Mouse (Mus musculus): ENCODE data around the gene Rad51ap2. TPM values are rescaled to one million over a fixed set of nuclear protein-coding genes. Genes with fewer than 3 reads are reported as not detected.
A peak's percentile ranks its signal among the peaks of the same experiment; 100 is the strongest.

The Rad51ap2 gene
- polyA plus RNA-seq (2015; fragmentation: Nextera tagmentation; extraction: Ambion mirVana) = 0.21 and 0.28 TPM in 2 replicates

DNA sequence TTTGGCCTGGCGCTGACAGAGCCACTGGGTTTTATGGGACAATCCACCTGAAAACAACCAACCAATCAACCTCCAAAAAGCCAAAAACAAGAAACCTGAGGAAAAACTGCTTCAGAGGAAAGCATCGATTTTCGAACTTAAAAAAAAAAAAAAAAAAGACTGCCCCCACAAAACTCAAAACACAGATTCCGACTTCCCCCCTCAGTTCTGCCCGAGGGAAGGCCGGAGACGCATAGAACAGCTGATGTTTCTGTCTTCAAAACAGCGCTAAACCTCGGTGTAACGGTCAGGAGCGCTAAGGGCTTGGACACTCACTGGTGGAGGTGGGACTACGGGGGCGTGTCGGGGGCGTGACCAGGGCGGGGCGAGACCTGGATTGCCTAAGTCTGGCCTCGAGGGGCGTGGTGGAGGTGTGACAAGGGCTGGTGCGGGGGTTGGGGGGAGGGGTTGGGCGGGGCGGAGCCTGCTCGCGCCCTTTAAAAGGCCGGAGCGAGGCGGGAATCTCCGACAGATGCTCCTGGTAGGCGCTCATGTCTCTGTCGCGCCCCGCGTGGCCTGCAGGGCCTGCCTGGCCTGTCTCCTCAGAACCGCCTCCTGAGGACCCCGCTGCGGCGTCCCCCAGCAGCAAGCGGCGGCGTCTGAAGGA is at the start of gene Rad51ap2:
Gene Rad51ap2, plus strand, starts transcription at position 531 of the 646 bp plus-strand sequence.
- peak within 1 kb of the TSS; percentile 84 for H3K9ac ChIP-seq
- H3K36me3 ChIP-seq = no peaks in the 10 kb centered on the region
- peak; percentile 97 for ATAC-seq (ENCODE audit: extremely low read depth, insufficient number of reproducible peaks, low FRiP score, low TSS enrichment)
- H3K9me3 ChIP-seq = no peaks in the 10 kb centered on the region
- peaks cover 4% of the 10 kb centered on the region; the same call in 1 of the 2 replicates for H3K27me3 ChIP-seq (replicated peaks)
- no peak within 1 kb of the TSS for H3K27ac ChIP-seq (replicated peaks)
- peak within 1 kb of the TSS; percentile 69 for H3K4me3 ChIP-seq
- 0 out of 2 replicates have a peak, but pooled peaks cover 5% of the 10 kb centered on the region for H3K4me1 ChIP-seq
- H3K4me2 ChIP-seq = peak within 1 kb of the TSS; percentile 98
- WGBS = 2% methylated on average over 37 of the region's 40 CpGs

GRCm38 (mm10) chr12:11407679-11408078 is 48.2 kb upstream of the Rad51ap2 start:
- Histone ChIP-seq H3K4me3 (no peak overlapping the region), H3K4me1 (no peaks in the 10 kb centered on the region), H3K4me2 (no peak overlapping the region), H3K27me3 (replicated peaks) (no peaks in the 10 kb centered on the region), H3K36me3 (no peaks in the 10 kb centered on the region), H3K9me3 (no peaks in the 10 kb centered on the region), H3K27ac (replicated peaks) (no peak overlapping the region), H3K9ac (no peak overlapping the region)
- 84% methylated on average over 4 of the region's 4 CpGs for WGBS
- ATAC-seq (ENCODE audit: extremely low read depth, insufficient number of reproducible peaks, low FRiP score, low TSS enrichment) = no peak

- Histone ChIP-seq H3K36me3 (no peaks in the 10 kb centered on the region), H3K4me1 (no peaks in the 10 kb centered on the region), H3K27me3 (replicated peaks) (no peaks in the 10 kb centered on the region), H3K9ac (no peak overlapping the region), H3K27ac (replicated peaks) (no peak overlapping the region), H3K4me2 (no peak overlapping the region), H3K9me3 (peaks cover 4% of the 10 kb centered on the region), H3K4me3 (no peak overlapping the region)
- 65% methylated on average over 6 of the region's 6 CpGs for WGBS
- ATAC-seq (ENCODE audit: extremely low read depth, insufficient number of reproducible peaks, low FRiP score, low TSS enrichment) = no peak
These were observed 37.8 kb upstream of the Rad51ap2 start for GRCm38 (mm10) chr12:11418112-11418511.

DNA sequence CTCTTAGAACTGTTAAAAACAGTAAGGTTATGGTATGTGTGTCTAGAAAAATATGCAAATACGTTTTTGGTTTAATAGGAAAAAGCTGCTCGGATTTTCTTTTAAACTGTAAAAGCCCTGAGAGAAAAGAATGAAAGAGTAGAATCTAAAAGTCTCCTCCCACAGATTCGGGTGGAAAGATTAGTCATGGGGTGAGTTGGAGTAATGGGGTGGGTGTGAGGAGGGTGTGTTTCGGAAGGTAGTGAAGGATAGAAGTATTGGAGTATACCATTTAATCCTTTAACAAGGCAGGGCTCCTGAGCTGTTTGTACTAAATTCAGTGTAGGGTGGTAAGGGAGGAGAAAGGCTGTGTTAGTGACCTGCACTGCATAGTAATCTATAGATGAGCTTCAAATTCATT is 28.5 kb upstream of the Rad51ap2 start:
- no peak overlapping the region for H3K9ac ChIP-seq
- no peak overlapping the region for H3K27ac ChIP-seq (replicated peaks)
- H3K4me2 ChIP-seq = no peak overlapping the region
- H3K4me3 ChIP-seq = no peak overlapping the region
- no peak for ATAC-seq (ENCODE audit: extremely low read depth, insufficient number of reproducible peaks, low FRiP score, low TSS enrichment)
- no peaks in the 10 kb centered on the region for H3K4me1 ChIP-seq
- WGBS = 60% methylated on average over 4 of the region's 4 CpGs
- H3K9me3 ChIP-seq = no peaks in the 10 kb centered on the region
- no peaks in the 10 kb centered on the region for H3K36me3 ChIP-seq
- no peaks in the 10 kb centered on the region for H3K27me3 ChIP-seq (replicated peaks)

DNA sequence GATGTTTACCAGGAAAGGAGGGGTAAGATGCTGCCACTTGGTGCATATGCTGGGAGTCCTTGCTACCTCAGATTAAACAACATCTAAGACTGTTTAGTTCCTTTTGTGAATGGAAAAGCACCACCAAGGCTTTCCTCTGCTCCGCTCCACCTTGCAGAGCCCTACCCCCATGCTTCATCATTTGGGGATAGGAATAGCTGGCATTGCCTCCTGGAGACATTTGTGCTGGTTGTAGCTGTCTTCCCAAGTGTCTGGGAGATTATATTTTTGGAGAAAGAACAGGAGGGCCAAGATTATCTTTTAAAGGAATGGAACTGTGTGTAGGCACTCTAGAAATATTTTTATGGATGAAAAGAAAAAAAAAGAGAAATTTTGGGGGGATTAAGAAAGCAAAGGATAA is 22.8 kb upstream of the Rad51ap2 start:
- Histone ChIP-seq H3K27me3 (replicated peaks) (peaks cover 33% of the 10 kb centered on the region), H3K4me3 (no peak overlapping the region), H3K4me2 (no peak overlapping the region), H3K36me3 (no peaks in the 10 kb centered on the region), H3K4me1 (peaks cover 25% of the 10 kb centered on the region), H3K9ac (no peak overlapping the region), H3K9me3 (no peaks in the 10 kb centered on the region), H3K27ac (replicated peaks) (no peak overlapping the region)
- WGBS = 74% methylated on average over 1 of the region's 1 CpGs
- ATAC-seq (ENCODE audit: extremely low read depth, insufficient number of reproducible peaks, low FRiP score, low TSS enrichment) = no peak

- Histone ChIP-seq H3K9ac (no peak overlapping the region), H3K27ac (replicated peaks) (no peak overlapping the region), H3K4me3 (no peak overlapping the region), H3K4me1 (peaks cover 25% of the 10 kb centered on the region), H3K4me2 (no peak overlapping the region), H3K27me3 (replicated peaks) (peaks cover 39% of the 10 kb centered on the region), H3K9me3 (no peaks in the 10 kb centered on the region), H3K36me3 (no peaks in the 10 kb centered on the region)
- WGBS = 47% methylated on average over 1 of the region's 1 CpGs
- no peak for ATAC-seq (ENCODE audit: extremely low read depth, insufficient number of reproducible peaks, low FRiP score, low TSS enrichment)
These were observed 22.2 kb upstream of the Rad51ap2 start for GRCm38 (mm10) chr12:11433716-11434115.

- Histone ChIP-seq H3K36me3 (no peaks in the 10 kb centered on the region), H3K4me1 (peaks cover 25% of the 10 kb centered on the region)
- 78% methylated on average over 8 of the region's 8 CpGs for WGBS
These were observed 21.4 kb upstream of the Rad51ap2 start for GRCm38 (mm10) chr12:11434446-11434845.

GRCm38 (mm10) chr12:11435246-11436022 is 20.4 kb upstream of the Rad51ap2 start:
- no peaks in the 10 kb centered on the region for H3K36me3 ChIP-seq
- peaks cover 41% of the 10 kb centered on the region for H3K27me3 ChIP-seq (replicated peaks)
- H3K4me2 ChIP-seq = peak overlapping the region; percentile 91
- H3K9me3 ChIP-seq = no peaks in the 10 kb centered on the region
- no peak overlapping the region for H3K27ac ChIP-seq (replicated peaks)
- H3K4me3 ChIP-seq = peak overlapping the region; percentile 58
- no peak for ATAC-seq (ENCODE audit: extremely low read depth, insufficient number of reproducible peaks, low FRiP score, low TSS enrichment)
- WGBS = 7% methylated on average over 15 of the region's 15 CpGs
- peak overlapping the region; percentile 70 for H3K9ac ChIP-seq
- H3K4me1 ChIP-seq = peaks cover 25% of the 10 kb centered on the region

More at GRCm38 (mm10) chr12:11434446-11434845, 21.4 kb upstream of the Rad51ap2 start:
- Histone ChIP-seq H3K4me2 (peak overlapping the region; percentile 91; the same call in 1 of the 2 replicates), H3K9me3 (no peaks in the 10 kb centered on the region), H3K9ac (no peak overlapping the region), H3K27me3 (replicated peaks) (peaks cover 41% of the 10 kb centered on the region), H3K27ac (replicated peaks) (no peak overlapping the region), H3K4me3 (peak overlapping the region; percentile 58; the same call in 1 of the 2 replicates)
- ATAC-seq (ENCODE audit: extremely low read depth, insufficient number of reproducible peaks, low FRiP score, low TSS enrichment) = no peak

DNA sequence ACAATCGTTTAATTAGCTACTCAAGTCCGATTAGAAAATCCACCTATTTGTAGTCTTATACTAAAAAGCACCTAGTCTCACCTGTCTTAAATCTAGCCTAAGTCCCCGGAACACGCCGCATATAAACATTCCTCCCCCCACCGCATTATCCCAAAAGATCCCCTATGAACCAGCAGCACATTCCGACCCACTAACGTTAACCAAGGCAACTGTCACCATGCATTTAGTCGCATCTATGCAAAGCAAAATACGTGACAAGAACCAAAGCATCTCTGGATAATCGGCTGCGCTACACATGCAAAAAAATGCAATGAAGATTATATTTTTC is 19.9 kb upstream of the Rad51ap2 start:
- Histone ChIP-seq H3K27me3 (replicated peaks) (peaks cover 41% of the 10 kb centered on the region), H3K36me3 (no peaks in the 10 kb centered on the region), H3K27ac (replicated peaks) (no peak overlapping the region), H3K4me2 (peak overlapping the region; percentile 91), H3K4me1 (peaks cover 25% of the 10 kb centered on the region), H3K9ac (peak overlapping the region; percentile 70), H3K4me3 (peak overlapping the region; percentile 58), H3K9me3 (no peaks in the 10 kb centered on the region)
- ATAC-seq (ENCODE audit: extremely low read depth, insufficient number of reproducible peaks, low FRiP score, low TSS enrichment) = no peak
- 4% methylated on average over 12 of the region's 12 CpGs for WGBS

- H3K9me3 ChIP-seq = no peaks in the 10 kb centered on the region
- WGBS = 4% methylated on average over 34 of the region's 34 CpGs
- H3K9ac ChIP-seq = peak within 1 kb of the TSS; percentile 70
- H3K4me3 ChIP-seq = peak within 1 kb of the TSS; percentile 58
- no peak within 1 kb of the TSS for H3K27ac ChIP-seq (replicated peaks)
- H3K4me1 ChIP-seq = peaks cover 25% of the 10 kb centered on the region
- H3K4me2 ChIP-seq = peak within 1 kb of the TSS; percentile 91
- peak; percentile 63 for ATAC-seq (ENCODE audit: extremely low read depth, insufficient number of reproducible peaks, low FRiP score, low TSS enrichment)
- H3K36me3 ChIP-seq = no peaks in the 10 kb centered on the region
- H3K27me3 ChIP-seq (replicated peaks) = peaks cover 41% of the 10 kb centered on the region
These were observed 19.2 kb upstream of the Rad51ap2 start, which contains the start of gene Vsnl1 for GRCm38 (mm10) chr12:11436497-11437265. Gene Vsnl1, minus strand, starts transcription at chr12:11436613.

DNA sequence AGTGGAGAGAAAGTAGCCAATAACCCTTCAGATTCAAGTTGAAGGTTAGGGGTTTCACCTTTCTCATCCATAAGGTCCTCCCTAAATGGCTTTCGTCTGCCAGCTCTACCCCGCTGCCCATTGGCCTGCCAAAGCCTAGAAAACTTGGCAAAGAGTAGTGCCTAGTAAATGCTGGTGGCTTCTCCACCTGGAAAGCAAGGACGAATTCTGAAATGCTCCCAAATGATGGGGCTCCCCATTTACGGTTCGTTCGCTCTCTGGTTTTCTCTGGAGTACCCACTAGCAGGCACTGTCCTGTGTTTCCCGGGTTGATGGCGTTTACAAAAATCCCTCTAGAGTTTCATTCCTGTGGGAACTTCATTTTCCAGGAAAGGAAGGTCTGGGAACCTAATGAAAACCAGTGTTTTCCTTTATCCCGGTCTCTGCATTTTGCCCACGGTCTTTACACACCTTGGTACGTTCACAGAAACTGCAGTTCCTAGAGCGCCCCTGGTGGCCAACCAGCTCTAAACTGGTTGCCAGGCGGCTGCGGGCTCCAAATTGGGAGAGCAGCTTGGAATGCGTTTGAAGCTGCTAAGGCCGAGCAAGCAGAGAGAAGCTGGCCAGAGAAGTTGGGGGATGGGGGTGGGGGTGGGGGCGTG is 18.5 kb upstream of the Rad51ap2 start:
- no peak overlapping the region for H3K9ac ChIP-seq
- H3K27ac ChIP-seq (replicated peaks) = no peak overlapping the region
- peak overlapping the region; percentile 58 for H3K4me3 ChIP-seq

More for the DNA sequence above, 18.5 kb upstream of the Rad51ap2 start:
- no peaks in the 10 kb centered on the region for H3K9me3 ChIP-seq
- H3K27me3 ChIP-seq (replicated peaks) = peaks cover 41% of the 10 kb centered on the region
- peaks cover 25% of the 10 kb centered on the region for H3K4me1 ChIP-seq
- no peaks in the 10 kb centered on the region for H3K36me3 ChIP-seq
- no peak for ATAC-seq (ENCODE audit: extremely low read depth, insufficient number of reproducible peaks, low FRiP score, low TSS enrichment)
- WGBS = 16% methylated on average over 17 of the region's 17 CpGs
- H3K4me2 ChIP-seq = peak overlapping the region; percentile 91
